Mouse (Mus musculus) C2C12 (cell line): ENCODE measurements around the gene Kif17.

Experiments used
- CEBPB ChIP-seq: IDR thresholded peaks from one replicate; pipeline ENCODE4 v1.6.1; 2011; ENCODE audit warnings: low read depth, mild to moderate bottlenecking, control low read depth, moderate library complexity
- CTCF ChIP-seq: IDR thresholded peaks from one replicate; pipeline ENCODE4 v1.5.1; 2011; ENCODE audit not compliant: control insufficient read depth, insufficient read depth, insufficient read length
- MYOG ChIP-seq: IDR thresholded peaks from one replicate; pipeline ENCODE4 v1.6.1; 2011; ENCODE audit not compliant: control insufficient read depth, insufficient read length; ENCODE audit errors: extremely low read depth

DNA sequence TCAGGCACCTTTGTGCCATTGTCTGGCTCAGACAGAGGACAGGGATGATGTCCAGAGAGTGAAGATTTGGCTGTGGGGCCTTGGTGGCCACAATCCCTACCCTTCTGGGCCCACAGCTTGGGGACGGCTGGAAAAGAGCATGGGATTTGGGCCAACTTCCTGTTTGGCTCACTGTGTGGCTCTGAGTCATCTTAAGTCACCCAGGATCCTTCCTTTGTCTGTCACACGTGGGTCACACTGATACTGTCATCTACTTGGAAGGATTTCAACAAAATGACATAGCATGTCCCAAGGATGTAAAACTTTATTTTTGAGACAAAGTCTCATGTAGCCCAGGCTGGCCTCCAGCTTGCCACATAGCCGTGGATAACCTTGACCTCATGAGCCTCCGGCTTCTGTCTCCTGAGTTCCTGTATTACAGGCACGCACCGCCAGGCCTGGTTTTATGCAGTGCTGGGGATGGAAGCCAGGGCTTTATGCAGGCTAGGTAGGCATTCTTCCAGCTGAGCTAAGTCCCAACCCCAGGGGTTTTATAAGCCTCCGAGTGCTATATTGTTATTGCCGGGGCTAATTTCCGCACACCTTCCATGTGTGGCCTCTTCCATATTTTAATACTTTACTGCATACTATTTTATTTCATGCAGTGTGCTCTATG lies 94.8 kb downstream of the Kif17 start:
- TF ChIP-seq CTCF (no peak), MYOG (no peak), CEBPB (no peak)
